Mouse (Mus musculus): ENCODE results near the gene Clec4n.
"Not testable (repeated sequence)": the region's sequence is repeated elsewhere in the genome, so short reads cannot be mapped to it uniquely, and the experiment has no call there.

DNA sequence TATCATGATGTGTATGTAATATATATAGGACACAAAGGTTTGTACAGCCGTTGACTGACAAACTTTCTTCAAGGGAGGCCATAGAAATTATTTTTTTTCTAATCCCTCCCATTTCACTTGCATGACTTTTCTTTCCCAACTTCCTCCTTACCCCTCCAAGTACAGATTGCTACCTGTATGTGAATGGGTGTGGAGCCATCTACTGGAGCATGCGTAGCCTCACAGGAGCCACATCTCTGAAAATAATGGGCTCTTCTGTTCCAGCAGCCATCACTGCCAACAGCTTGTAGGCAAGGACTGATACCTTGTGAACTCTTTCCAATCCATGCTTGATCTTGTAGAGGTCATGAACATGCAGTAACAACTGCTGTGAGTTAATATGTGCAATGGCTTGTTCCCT lies 19.2 kb downstream of the Clec4n start:
- TF ChIP-seq CTCF (IDR thresholded peaks at IDR 0.05; ENCODE audit: borderline replicate concordance, control insufficient read depth, extremely low read depth, insufficient read depth, low read length, poor library complexity); POLR2A (IDR thresholded peaks at IDR 0.05; ENCODE audit: control insufficient read depth, extremely low read depth, insufficient read depth, low read length, poor library complexity): not testable (repeated sequence)

Data from thymus, adult 2 months (tissue).